Mouse (Mus musculus) Patski (cell line): ENCODE results near the gene Actr5. TPM values are rescaled to one million over a fixed set of nuclear protein-coding genes. Genes with fewer than 3 reads are reported as not detected.

Source experiments
- ATAC-seq: fragments of 100-300 bp; one replicate; pipeline ENCODE4 v1.8.0; 2021
- CTCF ChIA-PET: fragments of 350-600 bp; sonication (Branson Sonifier 250); formaldehyde crosslinking; loops from one replicate; lab custom pipeline; 2022; ENCODE audit warnings: inconsistent platforms; lab: Charles Lee
- POLR2A ChIA-PET: fragments of 350-600 bp; sonication (Branson Sonifier 250); formaldehyde crosslinking; loops from one replicate; lab custom pipeline; 2022; ENCODE audit warnings: antibody characterized with exemption, inconsistent platforms; lab: Charles Lee
- DNase-seq: peaks from one replicate; pipeline ENCODE4 v3.0.0-alpha.2; 2011; ENCODE audit warnings: low read depth, low spot score
- H3K27me3 ChIP-seq: fragments of 371-371 bp; one replicate; pipeline ENCODE4 v1.5.1; 2021
- CTCF ChIP-seq: fragments of 100-300 bp; IDR thresholded peaks from one replicate; pipeline ENCODE4 v1.5.1; 2021
- in situ Hi-C: fragments of 300-500 bp; cut with MboI; formaldehyde crosslinking; loops from 3 replicates; pipeline ENCODE4 v1.11.1; 2018; ENCODE audit warnings: low pct_unique_long_range_greater_than_20kb, mixed read lengths
- polyA plus RNA-seq: library from polyadenylated mRNA; unstranded; gene quantifications from one replicate; pipeline ENCODE4 v1.2.3, GENCODE M21; 2021

Gene Actr5
- polyA plus RNA-seq, 1 experiment from 2014 or later: 11.5 TPM

GRCm38 (mm10) chr2:158642587-158642986, 17.9 kb downstream of the Actr5 start:
- in situ Hi-C loops: loop anchor here (25.0 kb wide), 1 partner anchor 255 kb away; the partner anchor contains the start of gene Snhg11
- no peaks in the 10 kb centered on the region for H3K27me3 ChIP-seq
- ATAC-seq (no peak), DNase-seq (no peak)
- TF ChIP-seq CTCF: no peak
- ChIA-PET CTCF (interaction anchor here (0.7 to 2.1 kb wide), 5 partner anchors 10 to 109 kb away, joined by 3 to 12 read pairs (median 4); no protein-coding TSS in a partner anchor), POLR2A (no interaction called here)

- in situ Hi-C loops: loop anchor here (25.0 kb wide), 1 partner anchor 256 kb away; the partner anchor contains the start of gene Snhg11
- DNase-seq: no peak
- no peak for TF ChIP-seq CTCF
- POLR2A ChIA-PET: no interaction called here
- ATAC-seq: no peak
- CTCF ChIA-PET: no interaction called here
- no peaks in the 10 kb centered on the region for H3K27me3 ChIP-seq
These were observed 19.1 kb downstream of the Actr5 start for GRCm38 (mm10) chr2:158643791-158644190.

GRCm38 (mm10) chr2:158651159-158651908, 26.6 kb downstream of the Actr5 start:
- no peak for TF ChIP-seq CTCF

GRCm38 (mm10) chr2:158652985-158653384, 28.3 kb downstream of the Actr5 start:
- ChIA-PET CTCF (interaction anchor here (1.0 to 1.7 kb wide), 9 partner anchors 12 to 106 kb away, joined by 3 to 7 read pairs (median 4); no protein-coding TSS in a partner anchor), POLR2A (no interaction called here)
- DNase-seq (no peak), ATAC-seq (no peak)
- TF ChIP-seq CTCF: peak; percentile 82
- peaks cover 14% of the 10 kb centered on the region for H3K27me3 ChIP-seq
- in situ Hi-C loops: loop anchor here (5.0 kb wide), 1 partner anchor 106 kb away; no protein-coding TSS in a partner anchor

More at GRCm38 (mm10) chr2:158651159-158651908, 26.6 kb downstream of the Actr5 start:
- ATAC-seq (no peak), DNase-seq (no peak)
- in situ Hi-C loops: loop anchor here (5.0 kb wide), 1 partner anchor 104 kb away; no protein-coding TSS in a partner anchor
- ChIA-PET CTCF (no interaction called here), POLR2A (no interaction called here)
- peaks cover 11% of the 10 kb centered on the region for H3K27me3 ChIP-seq

GRCm38 (mm10) chr2:158654717-158655116, 30.0 kb downstream of the Actr5 start:
- CTCF ChIA-PET: interaction anchor here (1.1 to 1.2 kb wide), 3 partner anchors 19 to 108 kb away, joined by 3 read pairs; no protein-coding TSS in a partner anchor
- ATAC-seq: no peak
- H3K27me3 ChIP-seq: peaks cover 14% of the 10 kb centered on the region
- in situ Hi-C loops: loop anchor here (5.0 kb wide), 1 partner anchor 107 kb away; no protein-coding TSS in a partner anchor
- POLR2A ChIA-PET: no interaction called here
- no peak for DNase-seq
- no peak for TF ChIP-seq CTCF

- DNase-seq (no peak), ATAC-seq (no peak)
- POLR2A ChIA-PET: no interaction called here
- peaks cover 14% of the 10 kb centered on the region for H3K27me3 ChIP-seq
- TF ChIP-seq CTCF: no peak
- in situ Hi-C loops: no loop called here
- CTCF ChIA-PET: interaction anchor here (1.1 kb wide), 1 partner anchor 20 kb away, joined by 3 read pairs; no protein-coding TSS in a partner anchor
These were observed 31.1 kb downstream of the Actr5 start for GRCm38 (mm10) chr2:158655806-158656205.

GRCm38 (mm10) chr2:158658822-158659221, 34.1 kb downstream of the Actr5 start:
- TF ChIP-seq CTCF: no peak
- in situ Hi-C loops: no loop called here
- ATAC-seq (no peak), DNase-seq (no peak)
- H3K27me3 ChIP-seq: peaks cover 14% of the 10 kb centered on the region
- ChIA-PET CTCF (no interaction called here), POLR2A (no interaction called here)

GRCm38 (mm10) chr2:158659346-158659745, 34.7 kb downstream of the Actr5 start:
- POLR2A ChIA-PET: no interaction called here
- H3K27me3 ChIP-seq: peaks cover 9% of the 10 kb centered on the region
- CTCF ChIA-PET: no interaction called here
- in situ Hi-C loops: no loop called here
- no peak for TF ChIP-seq CTCF
- ATAC-seq (no peak), DNase-seq (no peak)

- ChIA-PET POLR2A (no interaction called here), CTCF (interaction anchor here (1.0 kb wide), 1 partner anchor 10 kb away, joined by 3 read pairs; no protein-coding TSS in a partner anchor)
- in situ Hi-C loops: no loop called here
- no peak for DNase-seq
- peaks cover 36% of the 10 kb centered on the region for H3K27me3 ChIP-seq
- TF ChIP-seq CTCF: no peak
- no peak for ATAC-seq
These were observed 40.4 kb downstream of the Actr5 start, which contains the start of gene Ppp1r16b for GRCm38 (mm10) chr2:158665098-158665497. Gene Ppp1r16b (plus strand): TSS chr2:158665398.

- H3K27me3 ChIP-seq: peaks cover 42% of the 10 kb centered on the region
- DNase-seq (no peak), ATAC-seq (no peak)
- POLR2A ChIA-PET: no interaction called here
- CTCF ChIA-PET: no interaction called here
- TF ChIP-seq CTCF: no peak
- in situ Hi-C loops: no loop called here
These were observed 41.5 kb downstream of the Actr5 start for GRCm38 (mm10) chr2:158666071-158666800.
